In the genomic region with DNA sequence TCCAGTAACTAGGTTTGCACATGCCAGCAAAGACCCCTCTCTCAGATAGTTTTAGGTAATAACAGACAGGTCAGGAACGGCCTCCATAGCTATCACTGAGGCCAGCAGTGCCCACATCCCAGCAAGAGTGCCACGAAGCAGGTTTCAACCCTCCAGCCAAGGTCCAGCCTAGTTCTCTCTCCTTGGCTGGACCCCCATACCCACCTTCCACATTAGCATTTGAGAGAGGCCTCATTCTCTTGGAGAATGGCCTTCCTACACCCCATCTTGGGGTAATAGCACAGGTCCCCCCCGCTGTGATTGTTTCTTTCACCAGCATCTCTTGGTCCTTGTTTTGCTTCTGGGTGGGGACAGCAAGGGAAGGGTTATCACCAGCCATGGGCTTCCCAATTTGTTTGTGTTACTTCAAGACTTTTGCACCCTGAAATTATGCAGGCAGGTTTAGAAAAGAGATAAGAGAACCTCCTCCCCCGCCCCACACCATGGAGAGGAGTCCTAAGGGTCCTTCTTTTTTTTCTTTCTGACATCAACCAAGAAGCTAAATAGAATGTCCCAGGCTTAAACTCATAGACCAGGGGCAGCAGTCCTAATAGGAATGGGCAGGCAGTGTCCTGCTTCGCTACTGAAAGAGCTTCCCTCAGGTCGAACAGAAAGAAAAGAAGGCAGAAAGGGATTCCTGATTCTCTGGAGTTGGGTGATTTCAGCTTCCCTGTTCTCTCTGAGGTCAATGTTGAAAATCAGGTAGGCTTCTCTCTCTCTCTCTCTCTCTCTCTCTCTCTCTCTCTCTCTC, we compare ENCODE assay signal across 20 mouse cellular contexts. TPM values are rescaled to one million over a fixed set of nuclear protein-coding genes. Genes with fewer than 3 reads are reported as not detected.
A peak's percentile ranks its signal among the peaks of the same experiment; 100 is the strongest.
DNase-seq lines count a peak whose midpoint lies in the region; ATAC-seq and TF ChIP-seq lines count a peak whose summit lies in the region.
"Had no signal": no experiment of that assay in that cellular context is flagged by ENCODE, and none has a peak within 500 bp of the region (broad histone marks: within the 10 kb centered on the region; RNA-seq: fewer than 3 reads in every experiment).

No protein-coding gene starts in this region.

- H3K9ac ChIP-seq in limb, embryonic 11.5 days (ENCODE audit: low read length): no peak overlapping the region
- no peak overlapping the region; the same call in 1 of the 2 replicates for H3K9ac ChIP-seq in hindbrain, embryonic 16.5 days (ENCODE audit: low read depth, low read length)
- peak overlapping the region; percentile 91 for H3K9ac ChIP-seq in midbrain, embryonic 14.5 days (replicated peaks; ENCODE audit: low read length)
- H3K9ac ChIP-seq in intestine, postnatal 0 days (ENCODE audit: low read depth, low read length): no peak overlapping the region
- H3K9ac ChIP-seq: lung, embryonic 14.5 days had no signal

- H3K27me3 ChIP-seq in limb, embryonic 11.5 days (ENCODE audit: control insufficient read depth, insufficient read depth, low read length): peaks cover 86% of the 10 kb centered on the region
- H3K27me3 ChIP-seq in limb, embryonic 10.5 days (ENCODE audit: low read depth, poor library complexity, severe bottlenecking): peaks cover 99% of the 10 kb centered on the region
- peaks cover 34% of the 10 kb centered on the region for H3K27me3 ChIP-seq in hindbrain, embryonic 16.5 days (replicated peaks; ENCODE audit: control insufficient read depth, insufficient read depth, low read length)
- peaks cover 48% of the 10 kb centered on the region for H3K27me3 ChIP-seq in midbrain, embryonic 14.5 days (ENCODE audit: control insufficient read depth, insufficient read depth, low read length)
- peaks cover 96% of the 10 kb centered on the region for H3K27me3 ChIP-seq in intestine, postnatal 0 days (replicated peaks; ENCODE audit: control insufficient read depth, insufficient read depth, low read length)

- 3% methylated on average over 6 of the region's 6 CpGs for WGBS in limb, embryonic 11.5 days
- 3% methylated on average over 6 of the region's 6 CpGs for WGBS in limb, embryonic 10.5 days
- 6% methylated on average over 6 of the region's 6 CpGs for WGBS in hindbrain, embryonic 16.5 days
- 15% methylated on average over 6 of the region's 6 CpGs for WGBS in midbrain, embryonic 14.5 days
- 8% methylated on average over 6 of the region's 6 CpGs for WGBS in intestine, postnatal 0 days

- no peak overlapping the region for H3K4me3 ChIP-seq in limb, embryonic 11.5 days (ENCODE audit: low read depth, low read length)
- no peak overlapping the region for H3K4me3 ChIP-seq in limb, embryonic 10.5 days
- H3K4me3 ChIP-seq in hindbrain, embryonic 16.5 days (ENCODE audit: low read length): peak overlapping the region; percentile 52
- H3K4me3 ChIP-seq in midbrain, embryonic 14.5 days (replicated peaks; ENCODE audit: low read depth, low read length): peak overlapping the region; percentile 59
- H3K4me3 ChIP-seq in intestine, postnatal 0 days (ENCODE audit: low read depth, low read length): no peak overlapping the region

- H3K9me3 ChIP-seq in limb, embryonic 11.5 days (ENCODE audit: control insufficient read depth, low read length): no peaks in the 10 kb centered on the region
- H3K9me3 ChIP-seq in limb, embryonic 10.5 days (replicated peaks): no peaks in the 10 kb centered on the region
- H3K9me3 ChIP-seq in hindbrain, embryonic 16.5 days (ENCODE audit: control insufficient read depth, low read length): no peaks in the 10 kb centered on the region
- no peaks in the 10 kb centered on the region for H3K9me3 ChIP-seq in midbrain, embryonic 14.5 days (ENCODE audit: control insufficient read depth, low read length)
- no peaks in the 10 kb centered on the region for H3K9me3 ChIP-seq in intestine, postnatal 0 days (ENCODE audit: control insufficient read depth)

- no peaks in the 10 kb centered on the region for H3K36me3 ChIP-seq in limb, embryonic 11.5 days (ENCODE audit: control insufficient read depth, insufficient read depth, low read length)
- H3K36me3 ChIP-seq in limb, embryonic 10.5 days: no peaks in the 10 kb centered on the region
- H3K36me3 ChIP-seq in hindbrain, embryonic 16.5 days (ENCODE audit: control insufficient read depth, insufficient read depth, low read length): no peaks in the 10 kb centered on the region
- H3K36me3 ChIP-seq in midbrain, embryonic 14.5 days (ENCODE audit: control insufficient read depth, insufficient read depth, low read length): no peaks in the 10 kb centered on the region
- H3K36me3 ChIP-seq in intestine, postnatal 0 days (ENCODE audit: control insufficient read depth, insufficient read depth): no peaks in the 10 kb centered on the region

- no peak for TF ChIP-seq CTCF in intestine, postnatal 0 days (IDR thresholded peaks at IDR 0.05; ENCODE audit: low read depth)

- no peak overlapping the region for H3K27ac ChIP-seq in limb, embryonic 11.5 days (replicated peaks; ENCODE audit: low read depth, low read length)
- no peak overlapping the region for H3K27ac ChIP-seq in limb, embryonic 10.5 days
- no peak overlapping the region for H3K27ac ChIP-seq in hindbrain, embryonic 16.5 days (ENCODE audit: low read depth, low read length)
- peak overlapping the region; percentile 93 for H3K27ac ChIP-seq in midbrain, embryonic 14.5 days (replicated peaks; ENCODE audit: low read depth, low read length)
- no peak overlapping the region for H3K27ac ChIP-seq in intestine, postnatal 0 days (ENCODE audit: low read depth, low read length)
- H3K27ac ChIP-seq: stomach, postnatal 0 days had no signal

- DNase-seq in limb, embryonic 11.5 days (ENCODE audit: low spot score): peak; percentile 45
- DNase-seq in limb, embryonic 10.5 days (ENCODE audit: low spot score): no peak
- peak; percentile 40 for DNase-seq in midbrain, embryonic 14.5 days
- DNase-seq in left cerebral cortex, postnatal 10 days (ENCODE audit: extremely low spot score in 1 of 2, low spot score in 2 of 2): no peak
- no peak for DNase-seq in thymus, postnatal 14 days
- no peak for DNase-seq in kidney, adult 9 months
- DNase-seq: adrenal gland, postnatal 25 days; heart, adult 18-20 months; heart, postnatal 14 days; kidney, postnatal 14 days; lung, embryonic 14.5 days; right cerebral cortex, adult 18-20 months had no signal

- no peak overlapping the region for H3K4me2 ChIP-seq in limb, embryonic 11.5 days (ENCODE audit: low read depth, severe bottlenecking)
- H3K4me2 ChIP-seq in hindbrain, embryonic 16.5 days (ENCODE audit: low read length): peak overlapping the region; percentile 43
- H3K4me2 ChIP-seq in midbrain, embryonic 14.5 days (ENCODE audit: low read length): peak overlapping the region; percentile 75
- no peak overlapping the region for H3K4me2 ChIP-seq in intestine, postnatal 0 days (replicated peaks; ENCODE audit: low read depth)

- H3K4me1 ChIP-seq in limb, embryonic 11.5 days (ENCODE audit: control insufficient read depth, insufficient read depth, low read length): 0 out of 2 replicates have a peak, but pooled peaks cover 2% of the 10 kb centered on the region
- H3K4me1 ChIP-seq in limb, embryonic 10.5 days: peaks cover 31% of the 10 kb centered on the region
- peaks cover 13% of the 10 kb centered on the region for H3K4me1 ChIP-seq in hindbrain, embryonic 16.5 days (ENCODE audit: control insufficient read depth, insufficient read depth, low read depth, low read length)
- no peaks in the 10 kb centered on the region for H3K4me1 ChIP-seq in midbrain, embryonic 14.5 days (ENCODE audit: control insufficient read depth, insufficient read depth, low read length)
- H3K4me1 ChIP-seq in intestine, postnatal 0 days (replicated peaks; ENCODE audit: control insufficient read depth, insufficient read depth, low read length): 0 out of 2 replicates have a peak, but pooled peaks cover 3% of the 10 kb centered on the region

- intact Hi-C loops in left cerebral cortex, postnatal 10 days (cut with DNase I): no loop called here

- no peak for ATAC-seq in limb, embryonic 11.5 days (ENCODE audit: insufficient number of reproducible peaks, low FRiP score, low TSS enrichment, low read depth)
- no peak for ATAC-seq in hindbrain, embryonic 16.5 days
- ATAC-seq in midbrain, embryonic 14.5 days (ENCODE audit: low FRiP score, low TSS enrichment): no peak
- ATAC-seq in intestine, postnatal 0 days: no peak
- ATAC-seq: intestine, embryonic 16.5 days had no signal

RNA-seq across cellular contexts. Expression of a gene that starts 3.5 kb away (rescaled TPM):
- polyA plus RNA-seq in limb, embryonic 11.5 days (2014; fragmentation: Nextera tagmentation; extraction: Ambion mirVana): 1.6 and 2.3 TPM in 2 replicates
- polyA plus RNA-seq in limb, embryonic 10.5 days (2016; fragmentation: Nextera tagmentation; extraction: Ambion mirVana): 0.91 and 1.0 TPM in 2 replicates
- 3.1 and 4.0 TPM in 2 replicates for polyA plus RNA-seq in hindbrain, embryonic 16.5 days (2015; fragmentation: Nextera tagmentation; extraction: Ambion mirVana)
- 16.8 and 18.3 TPM in 2 replicates for polyA plus RNA-seq in midbrain, embryonic 14.5 days (2014; fragmentation: Nextera tagmentation; extraction: Ambion mirVana)
- not detected for total RNA-seq in left cerebral cortex, postnatal 10 days (2021)
- not detected in 2 replicates for polyA plus RNA-seq in intestine, postnatal 0 days (2015; fragmentation: Nextera tagmentation; extraction: Ambion mirVana)
- total RNA-seq: adrenal gland, postnatal 25 days; heart, adult 18-20 months; heart, postnatal 14 days; liver, adult 2 months; MEL; neutrophil, adult 5-6 weeks had no signal
- polyA plus RNA-seq: intestine, embryonic 16.5 days; liver, adult 2 months; lung, embryonic 14.5 days; spleen, adult 2 months; stomach, postnatal 0 days had no signal

Comparison
In these comparisons a context has a peak if more than half of its experiments do, and no peak if none do; other contexts are left out.
1. DNase-seq: peak in limb, embryonic 11.5 days (single experiment) and midbrain, embryonic 14.5 days (single experiment); none in limb, embryonic 10.5 days (single experiment), left cerebral cortex, postnatal 10 days (0 of 2), thymus, postnatal 14 days (single experiment) and kidney, adult 9 months (single experiment).
2. H3K4me2 ChIP-seq: peak in hindbrain, embryonic 16.5 days (single experiment) and midbrain, embryonic 14.5 days (single experiment); none in limb, embryonic 11.5 days (single experiment) and intestine, postnatal 0 days (single experiment).
3. H3K4me3 ChIP-seq: peak in hindbrain, embryonic 16.5 days (single experiment) and midbrain, embryonic 14.5 days (single experiment); none in limb, embryonic 11.5 days (single experiment), limb, embryonic 10.5 days (single experiment) and intestine, postnatal 0 days (single experiment).